Mouse (Mus musculus): Measurements from ENCODE around the gene Pmm2. TPM values are rescaled to one million over a fixed set of nuclear protein-coding genes. Genes with fewer than 3 reads are reported as not detected.

The Pmm2 gene
- polyA plus RNA-seq, 1 experiment from 2014 or later = 50.5 TPM

DNA sequence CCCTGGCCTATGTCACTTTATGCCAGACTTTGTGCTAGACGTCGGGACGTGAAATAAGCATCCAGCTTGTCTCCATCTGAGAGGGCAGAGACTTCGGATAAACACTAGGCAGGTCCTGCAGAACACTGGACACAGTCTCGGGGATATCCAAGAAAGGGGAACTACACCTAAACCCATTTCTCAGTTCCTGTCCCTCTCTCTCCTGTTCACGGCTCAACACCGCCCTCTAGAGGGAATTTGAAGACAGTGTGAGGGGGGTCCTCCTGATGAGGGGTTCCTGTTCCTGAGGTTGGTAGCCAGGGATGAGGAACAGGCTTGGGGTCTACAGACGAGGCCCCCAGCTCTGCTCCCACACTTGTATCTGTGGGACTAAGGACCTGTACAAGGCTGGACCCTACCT is 36.7 kb downstream of the Pmm2 start:
- Histone ChIP-seq H3K4me3 (no peak overlapping the region), H3K36me3 (peaks cover 3% of the 10 kb centered on the region; the same call in 1 of the 2 replicates), H3K9me3 (replicated peaks) (no peaks in the 10 kb centered on the region), H3K27me3 (ENCODE audit: low read depth, poor library complexity, severe bottlenecking) (peaks cover 19% of the 10 kb centered on the region), H3K4me1 (peaks cover 37% of the 10 kb centered on the region), H3K27ac (replicated peaks) (no peak overlapping the region)
- peak; percentile 70 for DNase-seq (ENCODE audit: low spot score)
- 7% methylated on average over 8 of the region's 8 CpGs for WGBS

DNA sequence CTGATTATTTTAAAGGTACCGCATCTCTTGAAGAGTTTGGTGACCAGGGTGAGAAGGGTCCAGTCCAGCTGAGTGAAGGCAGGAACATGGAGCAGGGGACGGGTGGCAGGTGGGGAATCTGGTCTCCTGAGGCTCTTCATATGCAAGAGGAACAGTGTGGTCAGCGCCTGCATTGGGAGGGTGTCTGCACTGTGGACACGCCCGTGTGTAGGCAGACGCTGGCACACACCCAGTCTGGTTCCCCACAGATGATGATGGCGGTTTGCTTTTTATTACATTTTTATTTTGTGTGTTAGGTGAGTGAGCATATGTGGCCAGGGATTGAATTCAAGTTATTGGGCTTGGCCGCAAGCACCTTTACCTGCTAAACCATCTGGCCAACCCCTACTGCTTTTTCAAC is 38.1 kb downstream of the Pmm2 start:
- H3K27ac ChIP-seq (replicated peaks) = no peak overlapping the region
- no peaks in the 10 kb centered on the region for H3K9me3 ChIP-seq (replicated peaks)
- peaks cover 24% of the 10 kb centered on the region for H3K4me1 ChIP-seq
- WGBS = 83% methylated on average over 8 of the region's 8 CpGs
- H3K36me3 ChIP-seq = no peaks in the 10 kb centered on the region
- H3K4me3 ChIP-seq = no peak overlapping the region
- no peak for DNase-seq (ENCODE audit: low spot score)
- H3K27me3 ChIP-seq (ENCODE audit: low read depth, poor library complexity, severe bottlenecking) = peaks cover 19% of the 10 kb centered on the region

DNA sequence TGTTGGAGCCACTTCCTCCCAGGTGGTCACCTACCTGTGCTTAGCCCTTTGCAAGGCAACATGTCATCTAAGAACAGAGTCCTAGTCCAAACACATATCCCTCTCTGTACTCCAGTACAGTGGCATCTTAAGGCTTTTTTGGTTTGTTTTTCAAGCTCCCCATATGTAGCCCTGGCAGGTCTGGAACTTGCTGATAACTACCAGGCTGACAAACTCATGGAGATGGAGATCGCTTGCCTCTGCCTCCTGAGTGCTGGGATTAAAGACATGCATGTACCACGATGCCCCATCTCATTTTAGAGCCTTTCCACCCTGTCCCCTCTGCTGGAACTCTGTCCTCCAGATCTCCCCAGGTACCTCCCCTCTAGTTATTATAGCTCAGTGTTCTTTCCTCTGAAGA is 38.8 kb downstream of the Pmm2 start:
- no peak for DNase-seq (ENCODE audit: low spot score)
- 83% methylated on average over 2 of the region's 2 CpGs for WGBS
- Histone ChIP-seq H3K27me3 (ENCODE audit: low read depth, poor library complexity, severe bottlenecking) (peaks cover 19% of the 10 kb centered on the region), H3K9me3 (replicated peaks) (no peaks in the 10 kb centered on the region), H3K27ac (replicated peaks) (no peak overlapping the region), H3K4me1 (peaks cover 17% of the 10 kb centered on the region), H3K36me3 (no peaks in the 10 kb centered on the region), H3K4me3 (no peak overlapping the region)

DNA sequence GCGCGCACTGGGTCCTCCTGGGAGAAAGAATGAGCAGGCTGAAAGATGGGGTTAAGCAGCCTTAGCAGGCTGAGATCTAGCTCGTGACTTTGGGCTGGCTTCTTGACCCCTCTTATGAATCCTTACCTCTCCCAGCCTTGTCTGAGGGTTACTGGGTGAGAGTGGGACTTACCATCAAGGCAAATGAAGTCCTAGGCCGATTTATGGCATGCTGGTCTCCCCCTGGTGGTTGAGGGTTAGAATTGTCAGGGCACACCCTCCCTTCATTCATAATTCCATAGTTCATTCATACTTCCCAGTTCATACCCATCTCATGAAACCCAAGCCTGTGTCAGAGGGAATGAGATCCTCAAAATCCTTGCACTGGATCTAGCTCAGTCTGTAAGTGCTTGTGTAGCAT is 39.3 kb downstream of the Pmm2 start:
- no peaks in the 10 kb centered on the region for H3K36me3 ChIP-seq
- WGBS = 48% methylated on average over 4 of the region's 4 CpGs
- peaks cover 19% of the 10 kb centered on the region for H3K27me3 ChIP-seq (ENCODE audit: low read depth, poor library complexity, severe bottlenecking)
- peaks cover 12% of the 10 kb centered on the region; the same call in 1 of the 2 replicates for H3K4me1 ChIP-seq
- peak; percentile 53 for DNase-seq (ENCODE audit: low spot score)
- no peak overlapping the region for H3K4me3 ChIP-seq
- H3K9me3 ChIP-seq (replicated peaks) = no peaks in the 10 kb centered on the region
- no peak overlapping the region for H3K27ac ChIP-seq (replicated peaks)

DNA sequence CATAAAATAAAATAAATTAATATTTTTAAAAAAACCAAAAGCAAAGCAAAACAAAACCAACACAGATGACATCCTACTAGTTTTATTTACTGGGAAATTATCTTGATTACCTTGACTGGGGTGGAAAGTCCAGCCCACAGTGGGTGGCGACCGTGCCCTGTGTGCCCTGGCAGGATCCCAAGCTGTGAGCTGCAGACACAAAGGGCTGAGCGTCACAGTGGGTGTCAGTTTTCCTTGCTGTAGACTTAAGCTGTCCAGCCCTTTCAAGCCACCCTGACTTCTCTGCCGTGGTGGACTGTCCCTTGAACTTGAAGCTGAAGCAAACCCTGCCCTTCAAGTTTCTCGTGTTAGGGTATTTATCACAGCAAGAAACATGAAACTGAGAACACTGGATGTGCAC is 40.6 kb downstream of the Pmm2 start:
- H3K9me3 ChIP-seq (replicated peaks) = no peaks in the 10 kb centered on the region
- H3K4me3 ChIP-seq = no peak overlapping the region
- 0 out of 2 replicates have a peak, but pooled peaks cover 4% of the 10 kb centered on the region for H3K4me1 ChIP-seq
- no peaks in the 10 kb centered on the region for H3K36me3 ChIP-seq
- no peak overlapping the region for H3K27ac ChIP-seq (replicated peaks)
- DNase-seq (ENCODE audit: low spot score) = no peak
- WGBS = 71% methylated on average over 5 of the region's 5 CpGs
- H3K27me3 ChIP-seq (ENCODE audit: low read depth, poor library complexity, severe bottlenecking) = peaks cover 13% of the 10 kb centered on the region

DNA sequence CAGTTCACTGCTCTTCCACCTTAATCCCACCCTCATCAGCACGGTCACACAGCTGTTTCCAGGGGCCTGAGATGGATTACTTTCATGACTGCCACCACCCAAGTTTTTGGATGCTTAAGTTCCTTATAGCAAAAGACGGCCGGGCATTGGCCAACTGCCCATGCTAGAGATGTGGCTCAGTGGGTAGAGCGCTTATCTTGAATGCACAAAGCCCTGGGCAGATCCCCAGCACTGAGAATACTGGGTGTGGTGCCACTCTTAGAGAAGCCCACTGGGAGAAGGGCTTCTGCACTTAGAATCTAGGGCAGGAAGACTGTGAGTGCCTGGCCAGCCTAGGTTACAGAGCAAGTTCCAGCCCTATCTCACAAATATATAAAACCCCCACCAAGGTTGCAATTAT is 41.2 kb downstream of the Pmm2 start:
- Histone ChIP-seq H3K27ac (replicated peaks) (no peak overlapping the region), H3K4me3 (no peak overlapping the region), H3K4me1 (0 out of 2 replicates have a peak, but pooled peaks cover 4% of the 10 kb centered on the region), H3K9me3 (replicated peaks) (no peaks in the 10 kb centered on the region), H3K27me3 (ENCODE audit: low read depth, poor library complexity, severe bottlenecking) (peaks cover 7% of the 10 kb centered on the region), H3K36me3 (0 out of 2 replicates have a peak, but pooled peaks cover 2% of the 10 kb centered on the region)
- 87% methylated on average over 4 of the region's 4 CpGs for WGBS
- no peak for DNase-seq (ENCODE audit: low spot score)

DNA sequence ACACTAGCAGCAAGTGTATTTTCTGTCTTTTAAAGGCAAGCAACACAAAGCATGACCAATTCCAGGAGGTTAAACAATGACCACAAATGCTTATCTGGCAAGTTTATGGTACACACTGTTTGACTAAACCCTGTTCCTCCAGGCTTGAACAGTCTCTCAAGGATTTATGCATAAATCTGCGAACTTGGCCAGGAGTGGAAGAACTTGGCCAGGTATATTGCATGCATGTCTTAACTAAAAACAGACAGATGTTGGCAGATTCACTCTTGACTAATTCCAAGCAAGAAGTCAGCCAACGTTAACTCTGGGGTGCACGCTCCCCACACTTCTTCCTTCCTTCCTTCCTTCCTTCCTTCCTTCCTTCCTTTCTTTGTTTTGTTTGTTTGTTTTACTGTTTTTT is 42.3 kb downstream of the Pmm2 start:
- WGBS = 86% methylated on average over 3 of the region's 3 CpGs
- peaks cover 9% of the 10 kb centered on the region; the same call in 1 of the 2 replicates for H3K36me3 ChIP-seq
- H3K9me3 ChIP-seq (replicated peaks) = no peaks in the 10 kb centered on the region
- H3K27me3 ChIP-seq (ENCODE audit: low read depth, poor library complexity, severe bottlenecking) = no peaks in the 10 kb centered on the region
- H3K27ac ChIP-seq (replicated peaks) = no peak overlapping the region
- DNase-seq (ENCODE audit: low spot score) = no peak
- no peaks in the 10 kb centered on the region for H3K4me1 ChIP-seq
- H3K4me3 ChIP-seq = no peak overlapping the region

DNA sequence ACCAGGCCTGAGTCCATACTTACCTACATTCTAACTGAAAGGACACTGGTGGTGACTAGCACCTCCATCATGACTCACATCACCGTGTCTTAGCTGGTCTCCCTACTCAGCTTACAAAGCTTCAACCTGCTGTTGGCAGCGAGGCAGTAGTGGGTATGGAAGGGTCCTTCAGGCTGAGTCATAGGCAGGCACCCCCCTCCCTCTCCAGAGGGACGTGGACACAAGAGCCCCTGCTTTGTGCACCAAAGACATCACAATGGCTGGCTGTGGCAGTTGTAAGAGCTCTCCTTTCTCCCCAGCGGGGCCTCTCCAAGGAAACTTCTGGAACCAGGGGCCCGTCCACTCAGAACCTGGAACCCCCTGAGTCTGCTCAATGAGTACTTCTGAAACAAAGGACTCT is 43.0 kb downstream of the Pmm2 start, which contains the start of gene Gm5767:
TSS of gene Gm5767 (plus strand) at position 301 of the 400 bp plus-strand sequence.
- Histone ChIP-seq H3K27ac (replicated peaks) (no peak within 1 kb of the TSS), H3K27me3 (ENCODE audit: low read depth, poor library complexity, severe bottlenecking) (no peaks in the 10 kb centered on the region), H3K4me1 (no peaks in the 10 kb centered on the region), H3K9me3 (replicated peaks) (no peaks in the 10 kb centered on the region), H3K4me3 (no peak within 1 kb of the TSS), H3K36me3 (peaks cover 16% of the 10 kb centered on the region; the same call in 1 of the 2 replicates)
- DNase-seq (ENCODE audit: low spot score) = no peak
- 82% methylated on average over 5 of the region's 5 CpGs for WGBS

DNA sequence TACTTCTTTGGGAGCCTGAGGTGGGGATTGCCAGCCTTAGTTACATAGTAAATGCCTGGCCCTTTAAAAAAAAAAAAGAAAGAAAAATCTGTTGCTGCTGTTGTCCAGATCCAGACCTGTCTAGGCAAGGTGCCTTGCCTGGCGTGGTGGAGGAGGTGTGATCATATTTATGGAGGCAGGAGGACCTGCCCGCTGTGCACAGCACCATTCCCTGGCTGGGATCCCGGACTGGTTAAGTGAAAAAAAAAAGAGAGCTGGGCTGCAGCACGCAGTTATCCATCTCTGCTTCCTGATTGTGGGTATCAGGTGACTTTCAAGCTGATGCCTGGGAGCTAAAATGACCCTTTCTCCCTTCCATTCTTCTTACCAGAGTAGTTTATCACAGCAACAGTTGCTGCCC is 47.6 kb downstream of the Pmm2 start:
- Histone ChIP-seq H3K4me1 (no peaks in the 10 kb centered on the region), H3K27me3 (ENCODE audit: low read depth, poor library complexity, severe bottlenecking) (no peaks in the 10 kb centered on the region), H3K36me3 (peaks cover 56% of the 10 kb centered on the region), H3K27ac (replicated peaks) (no peak overlapping the region), H3K9me3 (replicated peaks) (no peaks in the 10 kb centered on the region), H3K4me3 (no peak overlapping the region)
- no peak for DNase-seq (ENCODE audit: low spot score)
- WGBS = 94% methylated on average over 4 of the region's 4 CpGs

DNA sequence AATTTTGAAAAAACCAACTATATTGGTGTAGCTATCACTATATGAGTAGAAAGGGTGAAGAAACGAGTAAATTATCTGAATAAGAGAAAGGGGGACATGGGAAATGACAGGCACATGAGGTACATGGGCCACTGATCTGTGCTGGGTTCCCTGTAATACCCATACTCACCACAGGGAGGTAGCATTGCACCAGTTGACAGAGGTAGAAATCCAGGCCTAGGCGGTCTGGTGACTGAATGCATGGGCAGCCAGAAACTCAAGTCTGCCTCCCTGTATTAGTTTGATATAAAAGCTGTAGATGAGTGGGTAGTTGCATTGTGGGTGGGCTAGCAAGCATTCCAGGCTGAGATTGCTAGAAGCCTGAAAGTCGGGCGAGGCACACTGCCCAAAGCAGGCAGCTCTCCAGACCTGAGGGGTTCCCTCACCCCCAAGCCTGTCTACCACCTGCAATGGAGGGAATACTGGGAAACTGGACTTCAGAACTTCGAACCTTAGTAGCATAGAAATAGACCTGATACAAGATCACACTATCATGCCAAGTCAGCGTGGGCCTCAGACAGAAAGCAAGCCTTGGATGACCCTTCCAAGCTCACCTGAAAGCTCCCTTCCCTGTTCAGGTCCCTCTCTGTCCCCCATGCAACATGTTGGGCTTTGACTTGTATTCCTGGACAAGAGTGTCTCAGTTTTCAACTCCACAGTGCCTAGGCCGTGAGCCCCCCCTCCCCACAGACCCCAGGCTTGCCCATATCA is 48.8 kb downstream of the Pmm2 start:
- H3K4me3 ChIP-seq = no peak overlapping the region
- no peaks in the 10 kb centered on the region for H3K4me1 ChIP-seq
- 64% methylated on average over 7 of the region's 7 CpGs for WGBS
- no peaks in the 10 kb centered on the region for H3K9me3 ChIP-seq (replicated peaks)
- no peaks in the 10 kb centered on the region for H3K27me3 ChIP-seq (ENCODE audit: low read depth, poor library complexity, severe bottlenecking)
- DNase-seq (ENCODE audit: low spot score) = peak; percentile 65
- no peak overlapping the region for H3K27ac ChIP-seq (replicated peaks)
- H3K36me3 ChIP-seq = peaks cover 68% of the 10 kb centered on the region

DNA sequence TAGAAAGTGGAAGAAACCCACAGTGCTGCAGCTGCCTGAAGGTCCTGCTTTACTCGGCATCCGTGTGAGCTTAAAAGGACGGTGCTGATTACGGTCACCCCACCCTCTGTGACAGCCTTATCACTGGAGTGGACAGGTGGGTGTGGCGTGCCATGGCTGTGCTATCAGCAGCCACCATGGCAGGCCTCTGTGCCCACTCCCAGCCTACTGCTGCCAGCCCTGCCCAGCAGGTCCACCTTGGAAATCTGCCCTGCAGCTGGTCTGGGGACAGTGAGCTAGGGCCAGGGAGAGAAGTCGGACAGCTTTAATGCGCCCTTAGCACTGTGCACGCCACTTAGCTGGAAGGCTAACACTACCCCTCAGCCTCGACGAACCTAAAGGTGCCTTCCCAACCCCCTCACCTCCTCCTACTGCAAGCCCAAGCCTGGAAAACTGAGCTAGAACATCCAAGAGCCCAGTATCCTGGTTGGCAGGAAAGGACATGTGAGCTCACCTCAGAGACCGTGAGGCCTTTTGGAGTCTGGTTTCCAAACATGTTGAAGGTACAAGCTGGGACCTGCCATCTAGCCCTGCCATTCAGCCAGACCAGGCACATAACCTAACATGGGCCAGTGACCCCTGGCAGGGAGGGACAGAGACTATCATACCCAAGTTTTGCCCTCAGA is 49.5 kb downstream of the Pmm2 start:
- peak overlapping the region; percentile 18; the same call in 1 of the 2 replicates for H3K27ac ChIP-seq (replicated peaks)
- WGBS = 87% methylated on average over 11 of the region's 11 CpGs
- peaks cover 75% of the 10 kb centered on the region for H3K36me3 ChIP-seq

DNA sequence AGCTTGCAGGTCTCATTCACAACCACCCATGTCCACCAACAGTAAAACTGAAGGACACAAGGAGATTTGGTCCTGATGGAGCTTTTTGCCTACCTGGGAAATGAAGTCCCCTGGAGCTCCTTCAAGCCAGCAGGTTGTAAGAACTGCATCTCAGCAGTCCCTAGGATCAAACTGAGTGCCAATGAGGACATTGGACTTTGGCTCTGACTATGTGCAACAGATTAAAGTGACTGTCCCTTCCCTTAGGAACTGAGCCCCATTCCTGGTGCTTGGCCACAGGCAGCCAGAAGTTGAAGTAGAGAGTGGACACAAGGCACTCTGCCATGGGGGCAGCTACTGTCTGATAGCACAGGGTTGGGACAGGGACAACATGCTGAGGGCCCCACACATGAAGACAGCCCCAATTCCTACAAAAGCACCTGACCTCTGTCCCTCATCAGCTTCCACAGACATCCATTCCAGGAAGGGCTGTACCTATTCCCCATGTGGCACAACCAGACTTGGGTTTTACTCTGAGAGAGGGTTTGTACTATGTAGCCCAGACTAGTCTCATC is 50.2 kb downstream of the Pmm2 start:
- no peak for DNase-seq (ENCODE audit: low spot score)
- Histone ChIP-seq H3K4me3 (no peak overlapping the region), H3K4me1 (no peaks in the 10 kb centered on the region), H3K9me3 (replicated peaks) (no peaks in the 10 kb centered on the region), H3K36me3 (peaks cover 81% of the 10 kb centered on the region), H3K27me3 (ENCODE audit: low read depth, poor library complexity, severe bottlenecking) (no peaks in the 10 kb centered on the region), H3K27ac (replicated peaks) (peak overlapping the region; percentile 18; the same call in 1 of the 2 replicates)

More for the DNA sequence above, 49.5 kb downstream of the Pmm2 start:
- no peak for DNase-seq (ENCODE audit: low spot score)
- H3K27me3 ChIP-seq (ENCODE audit: low read depth, poor library complexity, severe bottlenecking) = no peaks in the 10 kb centered on the region
- H3K4me1 ChIP-seq = no peaks in the 10 kb centered on the region
- no peaks in the 10 kb centered on the region for H3K9me3 ChIP-seq (replicated peaks)
- no peak overlapping the region for H3K4me3 ChIP-seq

Measured in midbrain, embryonic 10.5 days (tissue).